Mouse (Mus musculus) limb, embryonic 12.5 days (tissue): ENCODE results near the gene Slc22a13. TPM values are rescaled to one million over a fixed set of nuclear protein-coding genes. Genes with fewer than 3 reads are reported as not detected.
A peak's percentile ranks its signal among the peaks of the same experiment; 100 is the strongest.

ENCODE experiments used
- ATAC-seq: fragments of 200-750 bp; cut with Nextera tagmentation; 2 replicates; pipeline ENCODE4 v1.8.0; 2017; ENCODE audit warnings: low read depth, moderate TSS enrichment; ENCODE audit not compliant: insufficient number of reproducible peaks, insufficient read depth, low FRiP score, low TSS enrichment
- H3K27ac ChIP-seq: fragments of 300-500 bp; sonication (generic); 2 replicates; pipeline ENCODE4 v1.5.1; 2016; ENCODE audit warnings: mild to moderate bottlenecking, moderate library complexity
- H3K27me3 ChIP-seq: fragments of 300-500 bp; sonication (generic); 2 replicates; pipeline ENCODE4 v1.6.1; 2016; ENCODE audit warnings: mild to moderate bottlenecking, moderate library complexity
- H3K36me3 ChIP-seq: fragments of 300-500 bp; sonication (generic); 2 replicates; pipeline ENCODE4 v1.6.1; 2016; ENCODE audit warnings: mild to moderate bottlenecking, moderate library complexity
- H3K4me1 ChIP-seq: fragments of 300-500 bp; sonication (generic); replicated peaks from 2 replicates; pipeline ENCODE4 v1.6.1; 2016
- H3K4me2 ChIP-seq: fragments of 300-500 bp; sonication (generic); 2 replicates; pipeline ENCODE4 v1.6.1; 2016; ENCODE audit warnings: mild to moderate bottlenecking, moderate library complexity
- H3K4me3 ChIP-seq: fragments of 300-500 bp; sonication (generic); replicated peaks from 2 replicates; pipeline ENCODE4 v1.5.1; 2016; ENCODE audit warnings: mild to moderate bottlenecking
- H3K9ac ChIP-seq: fragments of 300-500 bp; sonication (generic); replicated peaks from 2 replicates; pipeline ENCODE4 v1.6.1; 2016; ENCODE audit warnings: mild to moderate bottlenecking, moderate library complexity
- H3K9me3 ChIP-seq: fragments of 300-500 bp; sonication (generic); 2 replicates; pipeline ENCODE4 v1.6.1; 2016; ENCODE audit warnings: mild to moderate bottlenecking, moderate library complexity
- WGBS: fragments of 180-500 bp; shearing (Covaris S2); methylation state at CpG from one replicate; pipeline ENCODE4 v1.1.7; 2016; 5-methylcytosine and 5-hydroxymethylcytosine counted together
- polyA plus RNA-seq: library from polyadenylated mRNA; unstranded; fragments of >200 nt; fragmentation: Nextera tagmentation; extraction: Ambion mirVana; gene quantifications from 2 replicates; pipeline ENCODE4 v1.2.1, GENCODE M21; 2016

Slc22a13 gene
- polyA plus RNA-seq, 1 experiment from 2014 or later, result not detected

DNA sequence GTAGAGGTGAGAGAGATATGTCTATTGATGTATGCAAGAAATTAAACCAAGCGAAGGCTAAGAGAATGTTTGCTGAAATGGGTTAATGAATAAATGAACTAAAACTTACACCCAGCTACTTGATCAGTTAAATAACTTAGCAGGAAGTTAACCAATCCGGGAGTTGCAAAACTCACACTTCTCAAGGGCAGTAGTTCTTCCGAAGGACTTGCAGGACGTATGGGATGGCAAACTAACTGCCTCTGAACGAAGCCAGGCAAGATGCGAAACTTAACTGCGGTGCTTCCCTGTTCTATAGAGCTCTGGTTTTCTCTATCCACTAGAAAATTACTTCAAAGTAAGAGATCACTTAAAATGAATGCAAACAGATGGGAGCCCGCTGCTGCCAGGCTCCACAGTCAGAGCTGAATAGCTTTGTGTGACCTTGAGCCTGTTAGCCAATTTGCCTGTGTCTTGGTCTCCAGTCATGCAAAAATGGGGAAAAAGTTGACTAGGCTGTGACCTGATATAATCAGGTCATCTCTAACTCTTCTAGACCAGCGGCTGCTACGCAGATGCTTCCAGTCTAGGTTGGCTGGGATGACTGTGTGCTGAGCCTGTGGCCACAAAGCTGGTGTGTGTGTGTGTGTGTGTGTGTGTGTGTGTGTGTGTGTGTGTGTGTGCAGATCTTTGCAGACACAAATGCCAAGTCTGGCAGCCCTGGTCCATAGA, 9.6 kb downstream of the Slc22a13 start:
- no peak for ATAC-seq
- Histone ChIP-seq H3K4me3 (no peak overlapping the region), H3K9me3 (peaks cover 2% of the 10 kb centered on the region; the same call in 1 of the 2 replicates), H3K9ac (no peak overlapping the region), H3K27ac (no peak overlapping the region), H3K4me2 (no peak overlapping the region), H3K27me3 (no peaks in the 10 kb centered on the region), H3K36me3 (no peaks in the 10 kb centered on the region), H3K4me1 (no peaks in the 10 kb centered on the region)
- WGBS, result 86% methylated on average over 10 of the region's 10 CpGs

DNA sequence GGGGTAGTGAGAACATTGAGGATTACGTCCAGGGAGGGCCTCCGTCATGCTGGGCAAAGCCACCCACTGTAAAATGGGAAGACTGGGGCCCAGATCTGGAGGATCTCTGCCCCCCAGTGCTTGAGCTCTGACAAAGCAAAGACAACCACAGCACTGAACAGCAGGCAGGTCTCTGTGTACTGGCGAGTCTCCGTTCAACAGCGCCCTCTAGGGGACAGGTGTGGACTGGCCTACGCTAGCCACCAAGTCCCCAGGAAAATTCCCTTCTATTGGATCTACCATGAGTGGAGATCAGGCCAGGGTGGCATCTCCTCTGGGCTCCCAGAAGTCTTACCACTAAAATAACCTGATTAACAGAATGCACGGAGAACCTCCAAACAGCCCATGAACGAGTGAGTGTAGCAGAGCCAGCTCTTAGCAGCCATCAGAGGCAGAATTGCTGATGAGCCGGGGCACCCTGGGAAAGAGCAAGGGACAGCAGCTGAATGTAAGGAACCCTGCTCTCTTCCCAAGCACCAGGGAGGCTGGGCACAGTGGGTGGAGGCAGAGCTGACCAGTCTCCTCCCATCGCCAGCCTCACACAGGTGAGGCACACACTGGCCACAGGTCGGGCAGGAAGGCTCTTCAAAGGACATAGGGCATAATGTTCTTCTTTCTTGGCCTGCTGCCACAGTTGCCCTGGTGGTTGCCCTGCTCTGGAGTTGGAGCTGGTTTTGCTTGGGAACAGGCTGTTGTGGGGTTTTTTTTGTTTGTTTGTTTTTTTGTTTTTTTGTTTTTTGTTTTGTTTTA, 16.5 kb downstream of the Slc22a13 start:
- Histone ChIP-seq H3K9ac (no peak overlapping the region), H3K4me3 (no peak overlapping the region), H3K9me3 (no peaks in the 10 kb centered on the region), H3K27me3 (no peaks in the 10 kb centered on the region), H3K27ac (no peak overlapping the region), H3K4me2 (no peak overlapping the region), H3K4me1 (no peaks in the 10 kb centered on the region), H3K36me3 (no peaks in the 10 kb centered on the region)
- ATAC-seq, result no peak
- WGBS, result 34% methylated on average over 11 of the region's 11 CpGs

DNA sequence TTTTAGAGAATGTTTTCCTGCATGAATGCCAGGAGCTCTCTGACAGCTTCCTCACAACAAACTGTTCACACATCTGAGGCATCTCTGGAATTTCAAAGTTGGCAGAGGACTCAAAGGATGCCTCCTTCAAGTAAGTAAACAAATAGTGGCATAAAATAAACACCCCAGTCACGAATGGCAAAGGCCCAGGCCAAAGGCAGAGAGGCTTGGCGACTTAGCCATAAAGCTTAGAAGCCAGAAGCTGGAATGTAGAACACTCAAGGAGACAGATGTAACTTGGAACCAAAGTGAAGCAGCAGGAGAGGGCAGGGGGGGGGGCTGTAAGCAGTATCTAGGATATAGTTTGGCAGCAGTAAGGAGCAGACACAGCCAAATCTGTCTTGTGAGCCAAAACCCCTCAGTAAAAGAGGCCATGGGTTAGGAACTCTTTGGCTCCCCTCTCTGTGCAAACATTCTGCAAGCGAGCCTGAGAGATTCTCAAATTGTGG, 27.6 kb downstream of the Slc22a13 start:
- H3K27ac ChIP-seq, result no peak overlapping the region
- 26% methylated on average over 3 of the region's 3 CpGs for WGBS
- H3K4me1 ChIP-seq, result no peaks in the 10 kb centered on the region
- ATAC-seq, result no peak
- no peaks in the 10 kb centered on the region for H3K27me3 ChIP-seq
- H3K36me3 ChIP-seq, result no peaks in the 10 kb centered on the region
- no peaks in the 10 kb centered on the region for H3K9me3 ChIP-seq
- no peak overlapping the region for H3K4me3 ChIP-seq
- H3K9ac ChIP-seq, result no peak overlapping the region
- H3K4me2 ChIP-seq, result no peak overlapping the region

DNA sequence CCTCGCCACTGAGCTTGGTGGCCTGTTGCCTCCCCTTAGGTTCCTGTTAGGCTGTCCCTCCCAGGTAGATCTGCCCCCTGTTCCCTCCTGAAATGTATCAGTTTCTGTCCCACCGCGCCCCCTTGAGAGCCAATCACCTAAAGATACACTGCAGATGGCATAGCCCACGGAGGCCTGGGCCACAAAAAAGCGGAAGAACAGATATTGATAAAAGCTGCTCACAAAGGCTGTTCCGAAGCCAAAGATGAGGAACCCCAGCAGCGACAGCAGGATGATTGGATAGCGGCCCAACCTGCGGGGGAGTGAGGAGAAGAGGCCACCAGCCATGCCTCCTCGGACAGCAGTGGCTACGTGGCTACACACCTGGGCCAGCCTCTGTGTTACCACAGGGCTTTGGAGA, 29.6 kb downstream of the Slc22a13 start:
- 91% methylated on average over 11 of the region's 11 CpGs for WGBS
- H3K4me1 ChIP-seq, result no peaks in the 10 kb centered on the region
- H3K27ac ChIP-seq, result no peak overlapping the region
- H3K36me3 ChIP-seq, result no peaks in the 10 kb centered on the region
- no peak overlapping the region for H3K4me2 ChIP-seq
- no peak for ATAC-seq
- no peak overlapping the region for H3K9ac ChIP-seq
- H3K4me3 ChIP-seq, result no peak overlapping the region
- no peaks in the 10 kb centered on the region for H3K27me3 ChIP-seq
- H3K9me3 ChIP-seq, result no peaks in the 10 kb centered on the region

DNA sequence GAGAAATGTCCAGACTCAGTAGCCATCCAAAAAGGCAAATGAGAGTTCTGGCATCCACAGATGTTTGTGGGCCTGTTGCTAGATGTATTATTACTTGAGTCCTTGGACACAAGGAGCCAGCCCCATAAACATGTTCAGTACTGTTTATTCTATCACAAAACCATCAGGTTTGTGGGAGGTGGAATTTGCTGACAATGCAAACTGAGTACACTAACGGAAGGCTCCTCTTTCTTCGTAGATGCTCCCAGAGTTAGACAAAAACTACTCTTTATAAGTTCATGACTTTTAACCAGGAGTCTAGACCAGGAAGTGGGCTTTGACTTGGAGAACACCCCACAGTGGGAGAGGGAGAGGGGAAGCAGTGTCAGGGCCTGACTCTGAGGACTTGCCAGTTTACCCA, 41.3 kb downstream of the Slc22a13 start:
- WGBS, result 92% methylated on average over 2 of the region's 2 CpGs
- Histone ChIP-seq H3K4me1 (no peaks in the 10 kb centered on the region), H3K27ac (no peak overlapping the region), H3K27me3 (no peaks in the 10 kb centered on the region), H3K4me3 (no peak overlapping the region), H3K4me2 (no peak overlapping the region), H3K9ac (no peak overlapping the region), H3K36me3 (no peaks in the 10 kb centered on the region), H3K9me3 (no peaks in the 10 kb centered on the region)
- ATAC-seq, result no peak

DNA sequence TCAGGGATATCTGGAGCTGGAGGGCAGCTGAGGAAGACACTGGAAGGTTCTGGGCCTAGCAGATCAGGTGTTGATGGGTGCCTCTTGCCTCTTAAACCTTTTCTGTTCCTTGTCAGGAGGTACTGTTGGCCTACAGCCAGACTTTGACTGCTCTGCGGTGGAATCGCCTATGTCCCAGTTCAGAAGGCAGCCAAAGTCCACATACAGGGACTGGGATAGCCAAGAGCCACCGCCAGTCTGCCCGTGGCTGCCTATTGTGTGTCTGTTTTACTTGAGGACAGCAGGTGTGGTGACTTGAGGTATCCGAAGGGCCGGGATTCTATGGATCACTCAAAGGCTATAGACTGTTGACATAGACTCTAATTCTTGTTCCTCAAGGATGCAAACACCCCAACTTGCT, 43.4 kb downstream of the Slc22a13 start:
- Histone ChIP-seq H3K27ac (no peak overlapping the region), H3K9me3 (no peaks in the 10 kb centered on the region), H3K4me2 (no peak overlapping the region), H3K4me3 (no peak overlapping the region), H3K4me1 (no peaks in the 10 kb centered on the region), H3K36me3 (no peaks in the 10 kb centered on the region), H3K27me3 (no peaks in the 10 kb centered on the region), H3K9ac (no peak overlapping the region)
- 91% methylated on average over 6 of the region's 6 CpGs for WGBS
- no peak for ATAC-seq

DNA sequence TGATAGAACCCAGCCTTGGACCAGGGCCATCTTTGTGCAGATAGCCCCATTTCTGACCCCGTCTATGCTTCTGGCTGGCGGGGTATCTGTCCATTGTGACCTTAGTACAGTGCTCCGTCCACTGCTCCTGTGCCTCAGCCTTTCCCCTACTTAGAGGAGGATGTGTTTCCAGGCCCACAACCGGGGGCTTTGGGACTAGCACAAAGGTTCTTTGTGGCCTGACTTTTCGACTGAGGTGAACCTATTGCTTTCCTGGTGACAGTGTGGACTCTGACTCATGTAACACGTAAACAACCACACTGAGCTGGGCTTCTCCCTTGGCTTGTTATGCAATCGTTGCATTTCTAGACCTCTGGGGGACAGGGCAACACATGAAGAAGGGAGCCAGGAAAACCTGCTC, 44.2 kb downstream of the Slc22a13 start:
- H3K4me2 ChIP-seq, result no peak overlapping the region
- H3K36me3 ChIP-seq, result no peaks in the 10 kb centered on the region
- 90% methylated on average over 7 of the region's 7 CpGs for WGBS
- no peaks in the 10 kb centered on the region for H3K27me3 ChIP-seq
- H3K4me3 ChIP-seq, result no peak overlapping the region
- no peak overlapping the region for H3K27ac ChIP-seq
- no peaks in the 10 kb centered on the region for H3K4me1 ChIP-seq
- no peak for ATAC-seq
- no peaks in the 10 kb centered on the region for H3K9me3 ChIP-seq
- no peak overlapping the region for H3K9ac ChIP-seq

DNA sequence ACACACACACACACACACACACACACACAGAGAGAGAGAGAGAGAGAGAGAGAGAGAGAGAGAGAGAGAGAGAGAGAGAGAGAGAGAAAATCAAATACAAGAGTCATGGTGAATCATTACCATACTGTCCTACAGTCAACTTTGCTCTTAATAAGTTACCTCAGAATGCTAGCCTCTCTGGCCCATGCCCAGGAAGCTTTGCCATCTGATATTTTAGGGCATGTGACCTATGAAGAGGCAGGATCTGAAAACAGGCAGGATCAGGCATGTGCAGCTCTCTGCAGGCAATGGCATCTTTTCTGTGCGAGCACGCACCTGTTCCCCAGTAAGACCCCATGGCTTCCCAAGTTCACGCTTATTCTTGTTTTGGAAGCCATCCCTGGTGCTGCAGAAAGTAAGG, 48.2 kb downstream of the Slc22a13 start:
- Histone ChIP-seq H3K4me3 (no peak overlapping the region), H3K4me2 (no peak overlapping the region), H3K27me3 (peaks cover 26% of the 10 kb centered on the region), H3K9me3 (no peaks in the 10 kb centered on the region), H3K36me3 (no peaks in the 10 kb centered on the region), H3K9ac (no peak overlapping the region), H3K4me1 (no peaks in the 10 kb centered on the region), H3K27ac (no peak overlapping the region)
- ATAC-seq, result no peak
- WGBS, result 77% methylated on average over 3 of the region's 3 CpGs

DNA sequence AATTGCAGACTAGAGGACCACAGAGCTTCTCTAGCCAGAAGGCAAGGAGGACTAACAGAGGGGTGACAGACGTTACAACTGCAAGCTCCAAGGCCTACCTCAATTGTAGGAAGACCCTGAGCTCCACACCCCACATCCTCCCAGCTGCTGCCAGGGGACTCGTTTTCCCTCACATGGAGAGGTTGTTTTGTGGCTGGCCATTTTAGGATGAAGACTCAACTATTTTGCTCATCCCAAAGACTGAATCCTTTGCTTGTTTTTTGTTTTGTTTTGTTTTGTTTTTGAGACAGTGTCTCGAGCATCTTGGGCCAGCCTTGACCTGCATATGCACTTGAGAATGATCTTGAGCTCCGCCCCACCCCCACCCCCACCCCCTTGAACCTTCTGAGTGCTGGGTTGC, 50.0 kb downstream of the Slc22a13 start, which contains the start of gene Gm47289:
Gene Gm47289 (plus strand): TSS at position 301 of the 400 bp plus-strand sequence.
- Histone ChIP-seq H3K9ac (no peak within 1 kb of the TSS), H3K27ac (no peak within 1 kb of the TSS), H3K36me3 (no peaks in the 10 kb centered on the region), H3K4me3 (no peak within 1 kb of the TSS), H3K4me1 (no peaks in the 10 kb centered on the region), H3K4me2 (no peak within 1 kb of the TSS), H3K27me3 (peaks cover 40% of the 10 kb centered on the region), H3K9me3 (no peaks in the 10 kb centered on the region)
- WGBS, result 59% methylated on average over 4 of the region's 4 CpGs
- no peak for ATAC-seq

DNA sequence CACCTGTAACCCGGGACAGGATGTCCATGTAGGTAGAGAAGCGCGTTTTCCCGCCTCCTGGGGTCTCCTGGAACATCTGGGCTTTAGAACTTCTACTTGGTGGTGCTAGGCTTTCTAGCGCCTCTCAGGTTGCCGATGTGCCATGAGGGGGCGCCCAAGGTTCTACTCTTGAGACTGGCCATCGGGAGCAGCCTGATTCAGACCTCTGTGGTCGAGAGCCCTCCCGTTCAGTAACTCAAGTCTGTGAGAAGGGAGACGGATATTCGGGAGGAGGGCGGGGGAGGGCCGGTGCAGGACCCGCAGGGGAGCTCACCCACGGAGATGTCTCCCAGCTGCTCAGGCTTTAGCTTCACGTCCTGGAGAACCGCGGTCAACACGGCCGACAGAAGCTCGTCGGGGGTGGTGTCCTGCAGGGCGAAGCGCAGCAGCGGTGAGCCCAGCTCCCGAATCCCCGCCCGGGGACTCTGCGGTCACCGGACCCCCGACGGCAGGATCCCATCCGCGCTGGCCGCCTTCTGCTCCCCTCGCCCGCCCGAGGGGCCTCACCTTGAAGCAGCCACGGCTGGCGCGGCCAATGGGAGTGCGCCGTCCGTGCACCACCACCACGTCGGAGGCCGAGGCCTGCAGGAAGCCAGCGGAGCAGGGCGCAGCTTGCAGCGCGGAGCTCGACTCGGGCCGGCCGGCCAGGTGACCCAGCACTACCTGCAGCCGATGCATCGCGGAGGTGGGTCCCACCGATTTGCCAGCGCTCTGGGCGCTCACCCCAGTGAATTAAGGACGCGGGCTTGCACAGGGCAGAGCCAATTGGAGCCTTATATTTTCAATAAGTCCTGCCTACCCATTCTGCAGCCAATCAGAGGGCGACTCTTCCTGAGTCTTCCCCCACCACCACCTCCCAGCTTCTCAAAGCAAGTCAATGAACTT, 52.4 kb downstream of the Slc22a13 start, which contains the start of gene Acaa1b:
Gene Acaa1b (minus strand): TSS at position 816 of the 924 bp plus-strand sequence.
- peak; percentile 83 for ATAC-seq
- Histone ChIP-seq H3K36me3 (no peaks in the 10 kb centered on the region), H3K9me3 (no peaks in the 10 kb centered on the region), H3K4me2 (peak within 1 kb of the TSS; percentile 64), H3K4me3 (peak within 1 kb of the TSS; percentile 50), H3K27me3 (peaks cover 40% of the 10 kb centered on the region), H3K4me1 (no peaks in the 10 kb centered on the region), H3K27ac (no peak within 1 kb of the TSS), H3K9ac (peak within 1 kb of the TSS; percentile 42)
- WGBS, result 1% methylated on average over 65 of the region's 65 CpGs

DNA sequence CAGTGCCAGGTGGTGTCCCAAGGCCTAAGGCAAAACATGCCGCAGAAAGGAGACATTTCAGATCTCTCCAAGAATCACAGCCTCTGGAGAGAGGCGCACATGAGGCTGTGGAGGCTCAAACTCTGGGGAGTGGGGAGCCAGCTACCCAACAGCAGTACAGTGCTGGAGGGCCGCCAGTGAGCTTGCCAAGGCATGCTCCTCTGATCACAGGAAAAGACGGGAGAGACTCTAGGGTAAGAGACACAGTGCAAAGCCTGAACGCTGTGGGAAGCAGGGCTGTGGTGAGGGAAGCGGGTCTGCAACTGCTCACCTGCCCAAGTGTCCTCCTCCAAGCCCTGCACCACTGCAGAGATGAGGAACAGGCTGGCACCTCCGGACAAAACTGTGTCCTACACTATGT, 53.1 kb downstream of the Slc22a13 start:
- WGBS, result 53% methylated on average over 7 of the region's 7 CpGs
- no peak overlapping the region for H3K9ac ChIP-seq
- H3K27ac ChIP-seq, result no peak overlapping the region
- H3K36me3 ChIP-seq, result no peaks in the 10 kb centered on the region
- peak overlapping the region; percentile 64; the same call in 1 of the 2 replicates for H3K4me2 ChIP-seq
- H3K4me1 ChIP-seq, result no peaks in the 10 kb centered on the region
- no peaks in the 10 kb centered on the region for H3K9me3 ChIP-seq
- peaks cover 40% of the 10 kb centered on the region for H3K27me3 ChIP-seq
- no peak overlapping the region for H3K4me3 ChIP-seq
- ATAC-seq, result peak; percentile 12; the same call in 1 of the 2 replicates
